Mouse (Mus musculus) adrenal gland, postnatal 36 days (tissue): ENCODE results near the gene Smg8. TPM values are rescaled to one million over a fixed set of nuclear protein-coding genes. Genes with fewer than 3 reads are reported as not detected.
"Not testable (repeated sequence)": the region's sequence is repeated elsewhere in the genome, so short reads cannot be mapped to it uniquely, and the experiment has no call there.

Experiments
- DNase-seq, 2 experiments: peaks; one replicate each; pipeline ENCODE4 v3.0.0; 2021; ENCODE audit warnings: mixed read lengths in 1 of 2
- long read RNA-seq, 2 experiments: library from polyadenylated mRNA; stranded (forward); transcript quantifications; one replicate each; pipeline ENCODE4 v2.0.0; 2021; ENCODE audit warnings: borderline sequencing depth in 2 of 2
- total RNA-seq, 2 experiments: library from RNA; stranded (reverse); gene quantifications; 2 replicates each; pipeline ENCODE4 v1.2.3; 2021

The Smg8 gene
- 10 to 100 TPM; 19.5 to 19.6 TPM for total RNA-seq
- long read RNA-seq, experiment 1, partial matches to known transcripts: 3 of 6 reads
- long read RNA-seq, experiment 1, other reads (novel, unspliced or antisense): 0 of 6 reads
- long read RNA-seq, experiment 2, transcript Smg8-201 (4 exons, 3,218 nt): major isoform, 5 of 5 reads
- long read RNA-seq, experiment 2, partial matches to known transcripts: 0 of 5 reads
- long read RNA-seq, experiment 2, other reads (novel, unspliced or antisense): 0 of 5 reads

GRCm38 (mm10) chr11:87086290-87086984 is at the start of gene Smg8:
Smg8 (minus strand) TSS chr11:87086774.
- DNase-seq: peak; percentile 88 to 90

GRCm38 (mm10) chr11:87136233-87136632 is 49.7 kb upstream of the Smg8 start:
- no peak for DNase-seq

GRCm38 (mm10) chr11:87126824-87127816 is 40.5 kb upstream of the Smg8 start, which contains the start of gene Trim37:
Trim37 (plus strand) TSS chr11:87127077.
- peak; percentile 90 to 93 for DNase-seq

DNA sequence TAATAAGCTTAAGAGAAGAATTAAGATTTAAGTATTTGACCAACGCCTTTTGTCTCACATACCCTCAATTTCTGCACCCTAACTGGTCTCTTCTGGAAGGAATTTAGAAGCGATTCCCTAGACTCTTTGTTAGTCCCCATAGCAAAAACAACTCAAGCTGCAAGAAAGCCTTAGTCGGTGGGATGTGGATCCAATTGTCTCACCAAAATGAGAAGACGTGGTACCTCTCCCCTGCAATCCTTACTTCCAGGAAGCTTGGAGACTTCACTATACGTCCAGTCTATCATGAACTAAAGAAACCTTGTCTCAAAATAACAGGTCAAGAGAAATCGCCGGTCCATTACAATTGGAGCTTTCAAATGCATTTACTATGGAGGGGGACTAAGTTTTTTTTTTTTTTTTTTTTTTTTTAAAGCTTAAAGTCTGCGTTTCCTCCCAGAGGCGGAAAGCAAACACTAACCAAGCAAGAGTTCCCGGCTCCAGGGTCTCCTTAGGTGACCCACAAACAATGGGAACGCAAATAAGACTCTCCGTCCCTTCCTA is 39.8 kb upstream of the Smg8 start:
- no peak for DNase-seq

DNA sequence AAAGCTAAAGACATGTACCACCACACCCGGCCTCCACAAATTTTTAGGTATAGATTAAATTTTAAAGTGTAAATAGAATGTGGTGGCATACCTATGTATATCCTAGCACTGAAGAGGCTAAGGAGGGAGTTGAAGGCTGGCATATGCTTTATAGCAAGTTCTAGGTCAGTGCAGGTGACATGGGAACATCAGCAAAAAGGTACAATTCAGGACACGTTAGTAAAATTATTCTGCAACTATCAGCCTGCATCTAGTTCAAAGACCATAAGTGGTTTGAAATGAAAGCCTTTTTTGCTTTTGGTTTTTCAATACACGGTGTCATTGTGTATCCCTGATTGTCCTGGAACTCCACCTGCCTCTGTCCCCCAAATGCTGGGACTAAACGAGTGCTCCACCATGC is 39.0 kb upstream of the Smg8 start:
- DNase-seq: no peak

- DNase-seq: no peak
Observed at GRCm38 (mm10) chr11:87121864-87122263, 35.3 kb upstream of the Smg8 start.

DNA sequence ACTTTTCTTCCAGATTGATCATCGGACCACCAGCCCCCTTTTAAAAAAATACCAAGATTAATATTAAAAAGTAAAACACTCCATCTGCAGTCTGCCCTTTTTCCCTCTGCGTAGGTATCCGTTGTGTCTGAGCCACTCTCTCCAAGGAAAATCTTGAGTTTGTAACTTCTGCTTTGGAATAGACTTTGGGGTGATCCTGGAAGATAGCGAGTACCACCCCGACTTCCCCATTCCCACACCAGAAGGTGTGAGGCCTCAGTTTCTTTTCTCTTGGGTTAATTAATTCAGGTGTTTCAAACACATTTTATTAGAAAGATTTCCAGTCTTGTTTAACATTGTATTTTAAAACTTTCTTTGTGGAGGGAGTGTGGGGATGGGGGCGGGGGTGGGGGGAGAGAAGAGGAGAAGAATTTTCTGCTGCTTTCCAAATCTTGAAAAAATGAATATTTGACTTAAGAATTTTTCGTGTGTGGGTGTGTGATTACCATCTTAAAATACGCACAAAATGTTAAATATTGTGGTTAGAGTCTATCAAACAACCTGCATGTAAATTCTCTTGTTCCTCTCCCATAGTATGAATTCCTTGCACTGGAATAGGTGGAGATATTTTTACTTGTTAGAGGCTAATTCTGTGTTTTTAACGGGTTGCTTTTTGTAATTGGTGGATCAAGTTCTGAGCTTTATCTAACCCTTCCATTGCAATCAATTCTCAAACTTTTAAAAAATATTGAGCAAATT is 23.8 kb upstream of the Smg8 start:
- DNase-seq: no peak

DNA sequence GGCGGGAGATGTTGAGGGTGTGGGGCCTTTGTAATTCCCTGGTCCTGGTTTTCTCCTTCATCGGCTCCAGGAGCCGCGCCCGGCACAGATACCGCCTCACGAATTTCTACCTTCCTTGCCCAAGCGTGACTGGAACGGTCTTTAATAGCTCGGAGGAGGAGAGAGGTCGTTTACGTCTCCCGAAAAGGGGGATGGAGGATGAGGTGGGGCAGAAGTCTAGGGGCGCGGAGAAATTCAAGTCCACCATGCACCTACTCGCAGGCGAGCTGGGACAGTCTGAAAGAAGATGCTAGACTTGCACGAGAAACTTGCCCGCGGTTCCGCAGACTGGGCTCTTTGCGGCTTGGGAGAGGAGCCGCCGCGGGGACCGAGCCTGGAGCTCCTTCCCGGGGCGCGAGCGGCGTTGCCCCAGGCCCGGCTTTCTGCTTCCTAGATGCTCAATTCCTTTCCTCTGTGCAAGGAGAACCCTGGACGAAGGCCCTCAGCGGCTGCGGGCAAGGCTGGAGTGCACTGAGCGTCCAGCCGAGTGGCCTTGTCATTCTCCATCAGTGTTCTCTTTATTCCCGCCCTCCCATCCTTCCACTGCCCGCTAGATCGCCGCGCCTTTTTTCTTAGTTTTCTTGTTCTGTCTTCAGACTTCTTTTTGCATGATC is 23.1 kb upstream of the Smg8 start:
- DNase-seq: peak; percentile 41 to 44

- DNase-seq: peak; percentile 96
Observed at GRCm38 (mm10) chr11:87108755-87109518, 22.4 kb upstream of the Smg8 start, which contains the start of gene Ska2. Ska2 (plus strand) TSS chr11:87109234.

DNA sequence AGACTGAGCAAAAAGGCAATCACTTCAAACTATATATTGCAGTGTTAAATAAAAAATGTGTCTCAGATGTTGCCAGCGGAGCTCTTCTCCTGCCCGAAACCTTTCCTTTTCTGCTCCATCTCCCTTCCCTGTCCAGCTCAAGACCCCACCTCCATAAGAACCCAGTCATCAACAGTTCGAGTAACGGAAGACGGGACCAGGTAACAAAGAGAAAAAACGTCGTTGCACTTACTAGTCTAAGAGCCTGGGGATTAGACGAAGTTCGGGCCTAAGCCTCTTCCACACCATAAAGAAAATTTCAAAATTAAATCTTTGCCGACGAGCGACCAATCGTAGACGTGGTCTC is 21.8 kb upstream of the Smg8 start, which contains the start of gene Prr11:
Gene Prr11 (minus strand): TSS at position 300 of the 346 bp plus-strand sequence.
- no peak for DNase-seq

DNA sequence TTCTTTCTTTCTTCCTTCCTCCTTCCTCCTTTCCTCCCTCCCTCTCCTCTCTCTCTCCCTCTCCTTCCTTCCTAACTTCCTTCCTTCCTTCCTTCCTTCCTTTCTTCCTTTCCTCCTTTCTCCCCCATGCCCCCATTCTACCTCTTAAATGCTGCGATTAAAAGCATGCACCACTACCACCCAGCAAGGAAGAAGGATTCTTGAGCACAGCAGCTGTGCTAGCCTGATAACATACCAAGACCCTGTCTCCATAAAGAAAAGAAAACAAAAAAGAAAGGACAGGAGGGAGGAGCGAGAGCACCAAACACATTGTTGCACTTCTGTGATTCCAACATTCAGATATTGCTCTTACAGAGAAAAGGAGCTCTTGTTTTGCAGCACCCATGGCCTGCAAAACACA is 568 bp upstream of the Smg8 start:
- no peak for DNase-seq

- DNase-seq: no peak
Observed at GRCm38 (mm10) chr11:87085461-87085860, 1.1 kb downstream of the Smg8 start.

DNA sequence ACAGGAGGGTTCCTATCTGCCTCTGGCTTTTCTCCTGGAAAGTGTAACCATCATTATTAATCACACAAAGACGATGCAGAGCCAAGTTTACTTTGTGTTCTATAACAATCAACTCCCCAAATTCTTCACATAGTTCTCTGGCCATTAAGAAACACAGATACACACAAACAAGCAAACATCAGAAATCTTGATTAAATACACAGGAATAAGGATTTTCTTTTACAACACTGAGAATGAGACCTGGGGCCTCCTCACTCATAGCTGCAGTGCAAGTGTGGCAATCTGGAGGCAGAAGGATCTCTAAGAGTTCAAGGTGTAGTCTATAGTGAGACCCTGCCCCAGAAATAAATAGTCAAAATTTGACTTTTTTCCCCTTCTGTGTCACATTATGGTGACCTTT is 2.9 kb downstream of the Smg8 start:
- no peak for DNase-seq

GRCm38 (mm10) chr11:87073866-87074440 is 12.6 kb downstream of the Smg8 start, which contains the start of gene Gdpd1:
Gdpd1 (minus strand) TSS chr11:87074062.
- DNase-seq: peak; percentile 92 to 94

- peak; percentile 77 for DNase-seq
Observed at GRCm38 (mm10) chr11:87073343-87073865, 13.2 kb downstream of the Smg8 start.

DNA sequence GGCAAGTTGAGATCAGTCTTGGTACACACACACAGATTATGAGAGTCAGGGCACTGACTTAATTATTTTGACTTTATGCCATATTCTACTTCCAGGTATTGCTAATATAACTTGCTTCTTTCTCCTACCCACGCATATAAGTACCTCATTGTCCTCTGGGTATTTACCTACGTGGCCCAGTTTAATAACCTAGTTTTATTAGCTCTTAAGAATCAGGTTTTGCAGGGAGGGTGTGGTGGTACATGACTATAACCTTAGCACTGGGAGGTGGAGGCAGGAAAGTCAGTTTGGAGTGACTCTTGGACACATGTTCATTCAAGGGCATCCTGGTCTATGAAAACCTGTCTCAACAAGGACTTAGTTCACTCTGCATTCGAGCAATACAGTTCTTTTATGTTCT is 24.5 kb downstream of the Smg8 start:
- no peak for DNase-seq

GRCm38 (mm10) chr11:87060410-87060809 is 26.2 kb downstream of the Smg8 start:
- DNase-seq: no peak

GRCm38 (mm10) chr11:87056286-87056685 is 30.3 kb downstream of the Smg8 start:
- no peak for DNase-seq

DNA sequence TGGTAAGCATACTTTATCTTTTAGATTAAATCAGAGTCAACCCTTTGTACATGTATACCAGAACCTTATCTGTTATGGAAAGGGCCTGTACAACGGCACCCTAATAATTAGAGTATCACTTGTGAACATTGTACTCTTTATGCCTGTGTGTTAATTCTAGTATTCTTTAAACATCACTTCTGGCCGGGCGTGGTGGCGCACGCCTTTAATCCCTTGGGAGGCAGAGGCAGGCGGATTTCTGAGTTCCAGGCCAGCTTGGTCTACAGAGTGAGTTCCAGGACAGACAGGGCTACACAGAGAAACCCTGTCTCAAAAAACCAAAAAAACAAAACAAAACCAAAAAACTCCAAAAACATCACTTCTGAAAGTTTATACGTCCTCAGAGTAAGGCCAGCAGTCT is 37.7 kb downstream of the Smg8 start:
- DNase-seq: not testable (repeated sequence)
